8 mouse cellular contexts compared by ENCODE assay signal in the genomic region with DNA sequence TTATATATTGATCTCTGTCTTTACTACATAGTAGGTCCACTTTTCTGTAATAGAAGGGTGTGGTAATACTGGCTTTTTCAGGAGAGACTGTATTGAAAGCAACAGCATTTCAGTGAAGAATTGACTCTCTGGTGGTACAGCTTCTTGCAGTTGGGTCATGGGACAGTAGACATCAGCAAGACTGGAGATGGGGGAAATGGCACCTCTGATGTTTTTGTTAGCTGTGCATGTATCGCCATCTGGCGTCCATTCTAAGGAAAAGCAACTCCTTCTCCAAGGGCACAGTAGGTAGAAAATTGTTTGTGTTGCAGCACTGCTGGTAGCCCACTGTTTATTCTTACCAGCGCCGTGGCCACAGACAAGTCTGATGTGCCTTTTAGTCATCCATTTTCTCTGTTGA. TPM values are rescaled to one million over a fixed set of nuclear protein-coding genes. Genes with fewer than 3 reads are reported as not detected.
A peak's percentile ranks its signal among the peaks of the same experiment; 100 is the strongest.
DNase-seq lines count a peak whose midpoint lies in the region; ATAC-seq and TF ChIP-seq lines count a peak whose summit lies in the region.

No protein-coding gene starts in this region.

- H3K27ac ChIP-seq in kidney, adult 2 months (ENCODE audit: insufficient read depth, low read depth, low read length): no peak overlapping the region
- no peak overlapping the region for H3K27ac ChIP-seq in limb, embryonic 14.5 days (replicated peaks; ENCODE audit: low read depth, low read length)

- peak; percentile 83 for TF ChIP-seq CTCF in kidney, adult 2 months (conservative IDR thresholded peaks at IDR 0.05; ENCODE audit: insufficient read depth, insufficient read length, low read depth, low read length)

- DNase-seq in CD4-positive helper T cell, adult 2 months (ENCODE audit: low read depth, low spot score): peak; percentile 81
- peak; percentile 81 for DNase-seq in NIH3T3 (ENCODE audit: low read depth)
- DNase-seq in cerebellum, postnatal 14 days: peak; percentile 57 to 71
- DNase-seq in frontal cortex, postnatal 36 days (ENCODE audit: low spot score in 2 of 2): peak; percentile 22 to 45
- DNase-seq in kidney, adult 2 months: peak; percentile 60
- peak; percentile 85 for DNase-seq in limb, embryonic 14.5 days (ENCODE audit: low spot score)
- DNase-seq in thymus, postnatal 0 days (ENCODE audit: low spot score): peak; percentile 77

- TF ChIP-seq POLR2A in kidney, adult 2 months (IDR thresholded peaks at IDR 0.05; ENCODE audit: low read depth, low read length): no peak
- TF ChIP-seq POLR2A in limb, embryonic 14.5 days (IDR thresholded peaks at IDR 0.05; ENCODE audit: borderline replicate concordance, extremely low read depth, insufficient read depth, insufficient read length): no peak

- 5% methylated on average over 4 of the region's 4 CpGs for WGBS in kidney, adult 2 months
- WGBS in limb, embryonic 14.5 days: 6% methylated on average over 4 of the region's 4 CpGs

- H3K4me1 ChIP-seq in kidney, adult 2 months (ENCODE audit: control insufficient read depth, insufficient read depth, low read length): no peaks in the 10 kb centered on the region
- H3K4me1 ChIP-seq in limb, embryonic 14.5 days (ENCODE audit: control insufficient read depth, insufficient read depth, low read length): no peaks in the 10 kb centered on the region

- H3K27me3 ChIP-seq in kidney, adult 2 months (replicated peaks; ENCODE audit: control insufficient read depth, insufficient read depth, low read length): no peaks in the 10 kb centered on the region
- no peaks in the 10 kb centered on the region for H3K27me3 ChIP-seq in limb, embryonic 14.5 days (ENCODE audit: control insufficient read depth, insufficient read depth, low read length)

- peak; percentile 37 for ATAC-seq in limb, embryonic 14.5 days (ENCODE audit: low FRiP score, low read depth)
- peak; percentile 92 for ATAC-seq in monocyte, adult 5-6 weeks (replicated peaks; ENCODE audit: insufficient number of reproducible peaks, low FRiP score, low TSS enrichment, poor library complexity, severe bottlenecking)

- no peaks in the 10 kb centered on the region for H3K36me3 ChIP-seq in kidney, adult 2 months (ENCODE audit: control insufficient read depth, insufficient read depth, low read length)
- H3K36me3 ChIP-seq in limb, embryonic 14.5 days (ENCODE audit: control insufficient read depth, insufficient read depth, low read length): no peaks in the 10 kb centered on the region

- H3K9ac ChIP-seq in limb, embryonic 14.5 days (ENCODE audit: low read depth, low read length, severe bottlenecking): no peak overlapping the region

- H3K9me3 ChIP-seq in limb, embryonic 14.5 days (ENCODE audit: control insufficient read depth, low read length): no peaks in the 10 kb centered on the region

- no peak overlapping the region for H3K4me3 ChIP-seq in kidney, adult 2 months (ENCODE audit: insufficient read depth, low read depth, low read length)
- H3K4me3 ChIP-seq in limb, embryonic 14.5 days (replicated peaks; ENCODE audit: low read length): no peak overlapping the region

- no peak overlapping the region for H3K4me2 ChIP-seq in limb, embryonic 14.5 days (replicated peaks; ENCODE audit: low read depth, low read length, severe bottlenecking)

RNA-seq across cellular contexts. Expression of gene Rrm1, which starts 24.1 kb away (rescaled TPM):
- polyA plus RNA-seq in kidney, adult 2 months (2012; rRNA removed): 5.2 and 6.3 TPM in 2 replicates
- polyA plus RNA-seq in limb, embryonic 14.5 days (2012; rRNA removed): 66.3 and 79.7 TPM in 2 replicates
- polyA plus RNA-seq in limb, embryonic 14.5 days (2014; fragmentation: Nextera tagmentation; extraction: Ambion mirVana): 115 and 134 TPM in 2 replicates
- total RNA-seq in monocyte, adult 5-6 weeks (2017): 39.1 to 107 TPM (median 51.1 TPM) in 3 replicates
- polyA plus RNA-seq in thymus, postnatal 0 days (2015; fragmentation: Nextera tagmentation; extraction: Ambion mirVana): 143 and 151 TPM in 2 replicates

Comparison
In these comparisons a context has a peak if more than half of its experiments do, and no peak if none do; other contexts are left out.
1. DNase-seq: peak in every context shown above with its lines; median percentile 85 in limb, embryonic 14.5 days; 81 in CD4-positive helper T cell, adult 2 months; 81 in NIH3T3; 77 in thymus, postnatal 0 days; 64 in cerebellum, postnatal 14 days; 60 in kidney, adult 2 months; 34 in frontal cortex, postnatal 36 days.